Mouse (Mus musculus) thymus, adult 2 months (tissue): ENCODE results near the gene Map4k5. TPM values are rescaled to one million over a fixed set of nuclear protein-coding genes. Genes with fewer than 3 reads are reported as not detected.

Experiments used
- DNase-seq: peaks from one replicate; pipeline ENCODE4 v3.0.0; 2021
- H3K27ac ChIP-seq: fragments of 200-500 bp; 2 replicates; pipeline ENCODE4 v1.5.1; 2012; ENCODE audit warnings: low read length, control low read depth; ENCODE audit not compliant: control insufficient read depth, insufficient read depth
- H3K27me3 ChIP-seq: fragments of 200-500 bp; 2 replicates; pipeline ENCODE4 v1.6.1; 2012; ENCODE audit warnings: mild to moderate bottlenecking, low read length, moderate library complexity, mixed read lengths; ENCODE audit not compliant: control insufficient read depth, insufficient read depth
- H3K36me3 ChIP-seq: fragments of 200-500 bp; 2 replicates; pipeline ENCODE4 v1.6.1; 2012; ENCODE audit warnings: mild to moderate bottlenecking, low read length, moderate library complexity; ENCODE audit not compliant: control insufficient read depth, insufficient read depth
- H3K4me1 ChIP-seq: fragments of 200-500 bp; replicated peaks from 2 replicates; pipeline ENCODE4 v1.6.1; 2012; ENCODE audit warnings: low read length; ENCODE audit not compliant: control insufficient read depth, insufficient read depth
- H3K4me3 ChIP-seq: fragments of 200-500 bp; 2 replicates; pipeline ENCODE4 v1.5.1; 2012; ENCODE audit warnings: mild to moderate bottlenecking, low read length, control low read depth, moderate library complexity; ENCODE audit not compliant: control insufficient read depth, insufficient read depth
- CTCF ChIP-seq: fragments of 200-500 bp; IDR thresholded peaks from 2 replicates; pipeline ENCODE4 v1.5.1; 2012; ENCODE audit warnings: mild to moderate bottlenecking, control low read depth, low read length, moderate library complexity, borderline replicate concordance; ENCODE audit not compliant: control insufficient read depth, poor library complexity, insufficient read depth; ENCODE audit errors: extremely low read depth
- POLR2A ChIP-seq: fragments of 200-500 bp; IDR thresholded peaks from 2 replicates; pipeline ENCODE4 v1.6.1; 2012; ENCODE audit warnings: mild to moderate bottlenecking, low read length, control low read depth, moderate library complexity; ENCODE audit not compliant: control insufficient read depth, poor library complexity, insufficient read depth; ENCODE audit errors: extremely low read depth
- WGBS: fragments of 180-500 bp; shearing (Covaris S2); methylation state at CpG from one replicate; pipeline ENCODE4 v1.1.7; 2018; 5-methylcytosine and 5-hydroxymethylcytosine counted together
- polyA plus RNA-seq: library from polyadenylated mRNA; depleted of rRNA; stranded (reverse); fragments of >200 nt; gene quantifications from 2 replicates; pipeline ENCODE4 v1.2.3, GENCODE M21; 2012

The Map4k5 gene
- polyA plus RNA-seq, 1 experiment: 11.3 TPM

GRCm38 (mm10) chr12:69781935-69782650 is 110.9 kb downstream of the Map4k5 start:
- DNase-seq: no peak
- Histone ChIP-seq H3K4me3 (no peak overlapping the region), H3K4me1 (no peaks in the 10 kb centered on the region), H3K36me3 (no peaks in the 10 kb centered on the region), H3K27me3 (no peaks in the 10 kb centered on the region), H3K27ac (no peak overlapping the region)
- no peak for TF ChIP-seq CTCF
- WGBS: 92% methylated on average over 10 of the region's 10 CpGs

- WGBS: 95% methylated on average over 8 of the region's 8 CpGs
- Histone ChIP-seq H3K36me3 (no peaks in the 10 kb centered on the region), H3K4me3 (no peak overlapping the region), H3K27me3 (no peaks in the 10 kb centered on the region), H3K27ac (no peak overlapping the region), H3K4me1 (peaks cover 6% of the 10 kb centered on the region)
- no peak for TF ChIP-seq CTCF
- no peak for TF ChIP-seq POLR2A
- no peak for DNase-seq
Measured at GRCm38 (mm10) chr12:69781480-69781879, 111.5 kb downstream of the Map4k5 start.

- TF ChIP-seq POLR2A (no peak), CTCF (no peak)
- H3K4me1 ChIP-seq: peaks cover 7% of the 10 kb centered on the region
- no peak overlapping the region for H3K4me3 ChIP-seq
- DNase-seq: no peak
- no peaks in the 10 kb centered on the region for H3K36me3 ChIP-seq
- 93% methylated on average over 2 of the region's 2 CpGs for WGBS
- H3K27ac ChIP-seq: no peak overlapping the region
- H3K27me3 ChIP-seq: no peaks in the 10 kb centered on the region
Measured at GRCm38 (mm10) chr12:69777957-69778356, 115.0 kb downstream of the Map4k5 start.

- DNase-seq: no peak
- H3K27ac ChIP-seq: no peak overlapping the region
- H3K36me3 ChIP-seq: no peaks in the 10 kb centered on the region
- no peak overlapping the region for H3K4me3 ChIP-seq
- TF ChIP-seq POLR2A (no peak), CTCF (no peak)
- WGBS: 97% methylated on average over 6 of the region's 6 CpGs
- H3K4me1 ChIP-seq: peaks cover 7% of the 10 kb centered on the region
- H3K27me3 ChIP-seq: no peaks in the 10 kb centered on the region
Measured at GRCm38 (mm10) chr12:69777341-69777730, 115.7 kb downstream of the Map4k5 start.

GRCm38 (mm10) chr12:69776607-69777340 is 116.2 kb downstream of the Map4k5 start:
- WGBS: 31% methylated on average over 11 of the region's 11 CpGs
- no peak overlapping the region for H3K4me3 ChIP-seq
- DNase-seq: peak; percentile 38
- TF ChIP-seq CTCF (no peak), POLR2A (no peak)
- H3K36me3 ChIP-seq: no peaks in the 10 kb centered on the region
- no peak overlapping the region for H3K27ac ChIP-seq
- no peaks in the 10 kb centered on the region for H3K27me3 ChIP-seq
- H3K4me1 ChIP-seq: peaks cover 7% of the 10 kb centered on the region

- H3K4me1 ChIP-seq: no peaks in the 10 kb centered on the region
- no peak for TF ChIP-seq CTCF
- no peak for TF ChIP-seq POLR2A
- DNase-seq: no peak
- H3K4me3 ChIP-seq: no peak overlapping the region
- no peaks in the 10 kb centered on the region for H3K36me3 ChIP-seq
- no peak overlapping the region for H3K27ac ChIP-seq
- WGBS: 57% methylated on average over 2 of the region's 2 CpGs
- no peaks in the 10 kb centered on the region for H3K27me3 ChIP-seq
Measured at GRCm38 (mm10) chr12:69768841-69769240, 124.2 kb downstream of the Map4k5 start.

- Histone ChIP-seq H3K27me3 (no peaks in the 10 kb centered on the region), H3K36me3 (no peaks in the 10 kb centered on the region), H3K4me3 (no peak overlapping the region), H3K27ac (no peak overlapping the region), H3K4me1 (no peaks in the 10 kb centered on the region)
- WGBS: 88% methylated on average over 9 of the region's 9 CpGs
- TF ChIP-seq CTCF (no peak), POLR2A (no peak)
- no peak for DNase-seq
Measured at GRCm38 (mm10) chr12:69767476-69768258, 125.3 kb downstream of the Map4k5 start.
